8 mouse cellular contexts compared by ENCODE assay signal in genomic region chr15:37135590-37136164, GRCm38 (mm10).
DNase-seq lines count a peak whose midpoint lies in the region; ATAC-seq and TF ChIP-seq lines count a peak whose summit lies in the region.

No protein-coding gene starts in this region.

- TF ChIP-seq CTCF in kidney, postnatal 0 days (IDR thresholded peaks at IDR 0.05; ENCODE audit: low read depth) = no peak

- H3K4me2 ChIP-seq in heart, embryonic 15.5 days = peak overlapping the region; percentile 83
- H3K4me2 ChIP-seq in kidney, postnatal 0 days (ENCODE audit: low read length) = peak overlapping the region; percentile 76
- H3K4me2 ChIP-seq in liver, embryonic 15.5 days = peak overlapping the region; percentile 77
- H3K4me2 ChIP-seq in neural tube, embryonic 11.5 days (ENCODE audit: low read depth) = peak overlapping the region; percentile 40
- peak overlapping the region; percentile 72 for H3K4me2 ChIP-seq in stomach, embryonic 15.5 days

- no peaks in the 10 kb centered on the region for H3K9me3 ChIP-seq in heart, embryonic 15.5 days (replicated peaks)
- H3K9me3 ChIP-seq in kidney, postnatal 0 days (replicated peaks; ENCODE audit: low read length) = no peaks in the 10 kb centered on the region
- H3K9me3 ChIP-seq in liver, embryonic 15.5 days (replicated peaks) = no peaks in the 10 kb centered on the region
- no peaks in the 10 kb centered on the region for H3K9me3 ChIP-seq in neural tube, embryonic 11.5 days (ENCODE audit: control insufficient read depth, low read length)
- H3K9me3 ChIP-seq in stomach, embryonic 15.5 days = no peaks in the 10 kb centered on the region

- peak; percentile 67 for ATAC-seq in frontal cortex, adult (ENCODE audit: low TSS enrichment)
- peak; percentile 54 for ATAC-seq in heart, embryonic 15.5 days (replicated peaks; ENCODE audit: insufficient number of reproducible peaks, insufficient read depth, low FRiP score, low read depth)
- peak; percentile 62 for ATAC-seq in kidney, postnatal 0 days (replicated peaks; ENCODE audit: low FRiP score, low read depth)
- ATAC-seq in liver, embryonic 15.5 days (ENCODE audit: insufficient read depth) = peak; percentile 73
- peak; percentile 72 for ATAC-seq in neural tube, embryonic 11.5 days (ENCODE audit: insufficient read depth, low FRiP score, low TSS enrichment)
- peak; percentile 90 for ATAC-seq in stomach, embryonic 15.5 days (ENCODE audit: insufficient read depth, low FRiP score, low read depth)

- WGBS in heart, embryonic 15.5 days = 3% methylated on average over 35 of the region's 35 CpGs
- 2% methylated on average over 35 of the region's 35 CpGs for WGBS in kidney, postnatal 0 days
- WGBS in liver, embryonic 15.5 days (ENCODE audit: insufficient replicate concordance) = 3% methylated on average over 35 of the region's 35 CpGs
- under 1% methylated on average over 35 of the region's 35 CpGs for WGBS in neural tube, embryonic 11.5 days
- 2% methylated on average over 35 of the region's 35 CpGs for WGBS in stomach, embryonic 15.5 days

- peak overlapping the region; percentile 74 for H3K9ac ChIP-seq in heart, embryonic 15.5 days
- H3K9ac ChIP-seq in kidney, postnatal 0 days (ENCODE audit: low read depth, low read length) = peak overlapping the region; percentile 74
- H3K9ac ChIP-seq in liver, embryonic 15.5 days = peak overlapping the region; percentile 47
- peak overlapping the region; percentile 84 for H3K9ac ChIP-seq in neural tube, embryonic 11.5 days (ENCODE audit: low read length)
- H3K9ac ChIP-seq in stomach, embryonic 15.5 days = peak overlapping the region; percentile 17; the same call in 1 of the 2 replicates

- 0 out of 2 replicates have a peak, but pooled peaks cover 3% of the 10 kb centered on the region for H3K4me1 ChIP-seq in heart, embryonic 15.5 days (replicated peaks)
- H3K4me1 ChIP-seq in kidney, postnatal 0 days (replicated peaks; ENCODE audit: insufficient read depth, low read length) = peaks cover 4% of the 10 kb centered on the region; the same call in 1 of the 2 replicates
- H3K4me1 ChIP-seq in liver, embryonic 15.5 days (replicated peaks) = peaks cover 3% of the 10 kb centered on the region; the same call in 1 of the 2 replicates
- H3K4me1 ChIP-seq in neural tube, embryonic 11.5 days (ENCODE audit: control insufficient read depth, insufficient read depth, low read length) = no peaks in the 10 kb centered on the region
- H3K4me1 ChIP-seq in stomach, embryonic 15.5 days = no peaks in the 10 kb centered on the region

- H3K36me3 ChIP-seq in heart, embryonic 15.5 days = no peaks in the 10 kb centered on the region
- no peaks in the 10 kb centered on the region for H3K36me3 ChIP-seq in kidney, postnatal 0 days (ENCODE audit: insufficient read depth, low read length)
- H3K36me3 ChIP-seq in liver, embryonic 15.5 days (replicated peaks) = no peaks in the 10 kb centered on the region
- no peaks in the 10 kb centered on the region for H3K36me3 ChIP-seq in neural tube, embryonic 11.5 days (ENCODE audit: control insufficient read depth, insufficient read depth, low read length)
- no peaks in the 10 kb centered on the region for H3K36me3 ChIP-seq in stomach, embryonic 15.5 days

- no peak for DNase-seq in frontal cortex, adult 2 months (ENCODE audit: extremely low spot score in 1 of 2, low spot score in 1 of 2)
- peak; percentile 21 for DNase-seq in fibroblast of lung, adult 2 months (ENCODE audit: low read depth)
- peak; percentile 71 for DNase-seq in kidney, postnatal 0 days (ENCODE audit: low spot score)
- DNase-seq in neural tube, embryonic 11.5 days (ENCODE audit: low spot score) = peak; percentile 73

- peak overlapping the region; percentile 74 for H3K27ac ChIP-seq in heart, embryonic 15.5 days
- H3K27ac ChIP-seq in kidney, postnatal 0 days = peak overlapping the region; percentile 87
- peak overlapping the region; percentile 61 for H3K27ac ChIP-seq in liver, embryonic 15.5 days (replicated peaks)
- peak overlapping the region; percentile 64 for H3K27ac ChIP-seq in neural tube, embryonic 11.5 days (ENCODE audit: low read depth, low read length)
- H3K27ac ChIP-seq in stomach, embryonic 15.5 days = peak overlapping the region; percentile 84

- H3K4me3 ChIP-seq in heart, embryonic 15.5 days = peak overlapping the region; percentile 62
- peak overlapping the region; percentile 41 for H3K4me3 ChIP-seq in kidney, postnatal 0 days (replicated peaks; ENCODE audit: low read depth, low read length)
- peak overlapping the region; percentile 61 for H3K4me3 ChIP-seq in liver, embryonic 15.5 days (replicated peaks)
- peak overlapping the region; percentile 29 for H3K4me3 ChIP-seq in neural tube, embryonic 11.5 days (ENCODE audit: low read depth, low read length)
- H3K4me3 ChIP-seq in stomach, embryonic 15.5 days (replicated peaks) = peak overlapping the region; percentile 49

- H3K27me3 ChIP-seq in heart, embryonic 15.5 days = no peaks in the 10 kb centered on the region
- no peaks in the 10 kb centered on the region for H3K27me3 ChIP-seq in kidney, postnatal 0 days (ENCODE audit: insufficient read depth, low read length)
- H3K27me3 ChIP-seq in liver, embryonic 15.5 days = no peaks in the 10 kb centered on the region
- no peaks in the 10 kb centered on the region for H3K27me3 ChIP-seq in neural tube, embryonic 11.5 days (ENCODE audit: control insufficient read depth, insufficient read depth, low read length)
- no peaks in the 10 kb centered on the region for H3K27me3 ChIP-seq in stomach, embryonic 15.5 days (replicated peaks)

Comparison
In these comparisons a context has a peak if more than half of its experiments do, and no peak if none do; other contexts are left out.
1. DNase-seq: peak in fibroblast of lung, adult 2 months (single experiment), kidney, postnatal 0 days (single experiment) and neural tube, embryonic 11.5 days (single experiment); none in frontal cortex, adult 2 months (0 of 2).
2. H3K9ac ChIP-seq: peak in every context shown above with its lines; median percentile 84 in neural tube, embryonic 11.5 days; 74 in heart, embryonic 15.5 days; 74 in kidney, postnatal 0 days; 47 in liver, embryonic 15.5 days; 17 in stomach, embryonic 15.5 days.
3. Peak in every context shown above with its lines, with median percentiles within 50 percentile points of each other: ATAC-seq, H3K27ac ChIP-seq, H3K4me2 ChIP-seq and H3K4me3 ChIP-seq.